Mouse (Mus musculus): ENCODE measurements around the gene Nbl1.

Gene Nbl1

DNA sequence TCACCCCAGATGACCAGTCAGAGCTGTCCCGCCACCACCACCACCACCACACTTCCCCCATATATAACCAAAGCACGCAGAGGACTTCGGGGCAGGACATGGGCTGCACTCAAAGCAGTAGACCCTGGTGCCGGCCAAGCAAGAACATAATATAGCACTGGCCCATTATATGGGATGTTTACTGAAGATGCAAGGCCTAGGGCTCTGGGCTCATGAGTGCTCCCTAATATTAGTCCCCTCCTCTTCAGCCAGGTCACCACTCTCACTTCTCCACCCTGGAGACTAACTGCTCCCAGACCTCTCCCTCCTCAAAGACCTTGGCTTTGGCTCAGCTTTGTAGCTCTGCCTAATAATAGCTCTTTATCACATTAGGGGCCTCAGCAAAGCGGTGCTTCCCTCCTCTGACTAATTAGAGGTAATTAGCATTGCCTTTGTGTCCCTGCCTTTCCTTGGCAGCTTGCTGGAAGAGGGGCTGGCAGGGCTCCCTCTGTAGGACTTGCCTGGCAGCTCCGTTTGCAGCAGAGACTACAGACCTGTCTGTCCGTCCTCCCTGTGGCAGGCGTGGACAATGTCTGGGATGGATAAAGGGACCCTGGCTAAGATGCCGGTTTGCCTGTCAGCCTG is 38.4 kb downstream of the Nbl1 start:
- ChIA-PET CTCF (interaction anchor here in 2 of 4 experiments (0.6 to 2.6 kb wide), 9 partner anchors 10 to 283 kb away, joined by 3 to 7 read pairs (median 3); no protein-coding TSS in a partner anchor), POLR2A (interaction anchor here in 2 of 4 experiments (1.2 to 1.8 kb wide), 3 partner anchors 10 to 47 kb away, joined by 3 to 7 read pairs (median 4); no protein-coding TSS in a partner anchor)

DNA sequence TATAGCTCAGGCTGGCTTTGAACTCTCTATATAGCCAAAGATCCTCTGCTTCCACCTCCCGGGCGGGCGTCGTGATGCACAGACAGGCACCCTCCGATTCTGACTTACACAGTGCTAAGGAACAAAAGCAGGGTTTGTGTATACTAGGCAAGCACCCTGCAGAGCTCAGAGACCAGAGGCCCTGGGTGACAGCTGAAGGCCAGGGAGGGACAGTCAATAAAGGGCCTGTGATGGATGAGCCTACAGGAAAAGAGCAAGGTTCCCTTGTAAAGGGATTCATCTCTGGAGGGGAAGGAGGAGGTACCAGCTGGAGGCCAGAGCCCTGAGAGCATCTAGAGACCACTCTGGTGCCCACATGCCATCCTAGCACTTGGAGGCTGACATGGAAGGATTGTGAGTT is 39.4 kb downstream of the Nbl1 start:
- ChIA-PET CTCF (interaction anchor here in 2 of 4 experiments (1.0 to 2.6 kb wide), 3 partner anchors 52 to 197 kb away, joined by 4 to 7 read pairs (median 5); no protein-coding TSS in a partner anchor), POLR2A (interaction anchor here in 2 of 4 experiments (1.3 to 1.8 kb wide), 3 partner anchors 11 to 55 kb away, joined by 3 to 7 read pairs (median 4); no protein-coding TSS in a partner anchor)

GRCm38 (mm10) chr4:139052796-139053195 is 40.0 kb downstream of the Nbl1 start:
- CTCF ChIA-PET = interaction anchor here in 2 of 4 experiments (1.0 to 2.6 kb wide), 4 partner anchors 51 to 196 kb away, joined by 3 to 7 read pairs (median 4); no protein-coding TSS in a partner anchor

GRCm38 (mm10) chr4:139048518-139048917 is 44.3 kb downstream of the Nbl1 start:
- ChIA-PET CTCF (interaction anchor here in 1 of 4 experiments (0.7 to 1.2 kb wide), 3 partner anchors 27 to 126 kb away, joined by 3 read pairs; partner anchors contain the start of gene Htr6), POLR2A (interaction anchor here in 2 of 4 experiments (0.6 to 1.3 kb wide), 3 partner anchors 15 to 174 kb away, joined by 3 to 8 read pairs (median 7); no protein-coding TSS in a partner anchor)

More at GRCm38 (mm10) chr4:139052796-139053195, 40.0 kb downstream of the Nbl1 start:
- POLR2A ChIA-PET = interaction anchor here in 2 of 4 experiments (1.3 to 1.8 kb wide), 3 partner anchors 11 to 55 kb away, joined by 3 to 7 read pairs (median 5); no protein-coding TSS in a partner anchor

GRCm38 (mm10) chr4:139046354-139046753 is 46.4 kb downstream of the Nbl1 start:
- ChIA-PET CTCF (no interaction called here), POLR2A (no interaction called here)

GRCm38 (mm10) chr4:139044566-139044965 is 48.2 kb downstream of the Nbl1 start:
- ChIA-PET CTCF (interaction anchor here in 1 of 4 experiments (0.5 kb wide), 1 partner anchor 37 kb away, joined by 3 read pairs; no protein-coding TSS in a partner anchor), POLR2A (interaction anchor here in 2 of 4 experiments (1.2 to 2.4 kb wide), 2 partner anchors 15 to 37 kb away, joined by 3 to 5 read pairs; no protein-coding TSS in a partner anchor)

DNA sequence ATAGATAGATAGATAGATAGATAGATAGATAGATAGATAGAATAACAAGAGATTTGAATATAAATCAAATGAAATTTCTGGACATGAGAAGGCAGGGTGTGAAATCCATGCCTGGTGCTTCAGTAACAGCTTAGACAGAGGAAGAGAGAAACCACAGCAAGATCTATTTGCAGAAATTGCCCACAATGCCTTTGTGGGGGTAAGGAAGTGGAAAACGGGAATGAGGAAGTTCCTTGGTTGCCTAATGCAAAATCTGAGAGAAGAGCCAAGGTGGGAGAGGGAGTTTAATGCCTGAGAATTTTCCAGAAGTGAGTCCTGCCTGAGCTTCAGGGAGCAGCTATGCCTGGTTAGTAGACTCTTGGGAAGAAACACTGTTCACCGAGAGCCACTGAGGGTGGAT is 49.2 kb downstream of the Nbl1 start:
- ChIA-PET CTCF (interaction anchor here in 1 of 4 experiments (0.5 kb wide), 1 partner anchor 72 kb away, joined by 3 read pairs; no protein-coding TSS in a partner anchor), POLR2A (interaction anchor here in 2 of 4 experiments (0.9 to 2.4 kb wide), 4 partner anchors 14 to 36 kb away, joined by 3 to 7 read pairs (median 4); no protein-coding TSS in a partner anchor)

DNA sequence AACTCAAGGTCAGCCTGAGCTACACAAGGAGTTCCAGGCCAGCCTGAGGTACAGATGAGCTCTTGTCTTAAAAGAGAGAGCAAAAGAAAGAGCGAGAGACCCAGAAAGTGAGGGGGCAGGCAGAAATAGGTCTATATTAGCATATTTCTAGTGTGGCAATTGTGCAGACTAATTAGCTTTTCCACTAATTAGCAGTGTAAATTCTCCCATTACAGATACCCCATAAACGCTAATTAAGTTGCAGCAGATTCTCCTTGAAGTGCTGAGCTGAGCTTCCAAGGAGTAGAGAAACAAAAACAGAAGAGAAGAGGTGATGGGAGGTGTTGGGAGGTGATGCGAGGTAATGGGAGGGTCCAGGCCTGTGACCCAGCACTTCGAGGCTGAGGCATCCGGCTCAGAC is 50.2 kb downstream of the Nbl1 start:
- CTCF ChIA-PET = interaction anchor here in 2 of 4 experiments (0.6 to 0.7 kb wide), 2 partner anchors 32 to 1112 kb away, joined by 3 read pairs; no protein-coding TSS in a partner anchor
- POLR2A ChIA-PET = interaction anchor here in 2 of 4 experiments (0.6 to 2.4 kb wide), 4 partner anchors 35 to 151 kb away, joined by 3 to 7 read pairs (median 6); no protein-coding TSS in a partner anchor

DNA sequence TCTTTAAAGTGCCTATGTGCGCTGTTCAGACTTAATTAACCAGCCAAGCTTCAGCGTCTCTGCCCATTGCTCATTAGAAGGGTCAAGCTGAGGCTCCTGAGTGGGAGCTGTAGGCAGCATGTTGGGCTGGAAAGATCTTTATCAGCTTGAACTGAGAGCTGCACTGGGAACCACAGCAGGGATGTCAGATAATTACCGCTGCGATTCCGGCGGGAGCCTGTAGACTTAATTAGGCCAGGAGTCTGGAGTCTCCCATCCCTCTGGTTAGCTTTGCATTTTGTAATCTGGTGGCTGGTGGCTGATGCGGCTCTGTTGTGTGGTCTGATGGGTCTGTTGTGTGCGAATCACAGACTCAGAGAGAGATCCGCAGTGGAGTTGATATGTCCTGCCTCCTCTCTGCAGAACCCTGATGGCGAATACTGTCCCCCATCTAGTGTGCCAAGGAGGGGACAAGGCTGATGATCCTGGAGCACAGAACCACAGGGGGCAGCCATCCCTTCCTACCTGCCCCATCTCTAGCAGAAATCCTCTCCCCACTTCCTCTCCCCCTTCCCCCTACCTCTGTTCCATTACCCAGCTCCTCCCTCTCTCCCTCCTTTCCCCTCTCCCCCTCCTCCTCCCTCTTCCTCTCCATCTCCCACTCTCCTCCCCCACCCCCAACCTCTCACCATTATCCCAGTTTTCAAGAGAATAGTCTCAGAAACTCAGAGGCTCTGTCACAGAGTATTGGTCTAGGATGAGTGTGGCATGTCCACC is 52.5 kb downstream of the Nbl1 start:
- CTCF ChIA-PET = interaction anchor here in 2 of 4 experiments (0.6 to 1.4 kb wide), 3 partner anchors 20 to 274 kb away, joined by 3 to 4 read pairs (median 4); no protein-coding TSS in a partner anchor
- POLR2A ChIA-PET = interaction anchor here in 2 of 4 experiments (1.1 to 1.3 kb wide), 3 partner anchors 20 to 32 kb away, joined by 3 to 5 read pairs (median 3); no protein-coding TSS in a partner anchor

DNA sequence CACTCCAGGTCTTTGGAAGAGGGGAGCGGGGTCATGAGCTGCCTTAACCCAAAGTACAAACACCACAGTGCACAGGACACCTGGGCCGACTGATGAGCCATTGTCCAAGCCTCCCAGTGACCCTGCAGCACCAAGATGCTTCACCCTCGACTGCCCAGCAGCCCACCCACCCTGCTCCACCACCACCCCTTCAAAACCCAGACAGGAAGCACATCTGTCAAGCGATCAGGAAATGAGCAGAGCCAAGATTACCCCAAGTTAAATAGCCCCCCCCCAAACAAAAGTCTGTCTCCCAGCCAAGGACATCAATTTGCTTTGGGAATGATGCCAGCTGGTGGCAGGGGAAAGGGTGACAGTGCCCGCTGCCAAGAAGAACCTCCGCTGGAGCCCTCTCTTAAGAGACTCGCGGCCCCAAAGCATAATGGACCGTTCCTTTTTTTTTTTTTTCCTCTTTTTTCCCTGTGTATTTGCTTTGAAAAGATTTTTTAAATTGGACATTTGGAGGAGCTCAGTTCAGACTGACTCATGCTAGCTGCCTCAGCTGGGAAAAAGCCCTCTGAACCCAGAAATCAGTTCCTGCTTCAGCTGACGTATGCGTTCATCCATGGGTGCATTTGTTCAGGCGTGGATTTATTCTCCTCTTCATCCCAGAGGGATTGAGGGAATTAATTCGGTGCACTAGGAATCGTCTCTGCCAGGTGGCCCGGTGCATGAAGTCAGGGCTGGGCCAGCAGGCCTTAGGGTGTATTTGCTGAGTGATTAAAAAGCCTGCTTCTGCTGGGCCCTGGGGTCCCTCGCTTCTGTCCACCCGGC is 54.8 kb downstream of the Nbl1 start:
- POLR2A ChIA-PET = interaction anchor here in 2 of 4 experiments (0.6 to 0.7 kb wide), 3 partner anchors 18 to 479 kb away, joined by 3 to 7 read pairs (median 3); no protein-coding TSS in a partner anchor

DNA sequence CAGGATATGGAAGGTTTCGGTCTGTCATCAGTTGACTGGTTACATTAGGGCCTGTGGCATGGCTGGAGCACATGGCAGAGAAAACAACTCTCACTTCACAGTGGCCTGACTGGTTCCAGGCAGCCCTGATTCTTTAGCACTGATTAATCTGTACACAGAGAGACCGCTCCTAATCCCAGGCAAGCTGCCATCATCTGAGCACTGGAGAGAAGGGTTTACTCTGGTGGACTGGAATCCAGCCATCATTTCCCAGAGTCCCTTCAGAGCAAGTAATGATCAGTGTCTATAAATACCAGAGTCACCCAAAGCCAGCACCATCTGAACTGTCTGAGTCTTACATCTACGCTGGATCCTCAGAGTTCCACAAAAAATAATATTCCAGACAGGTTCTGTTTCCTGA is 57.0 kb downstream of the Nbl1 start:
- POLR2A ChIA-PET = no interaction called here
- CTCF ChIA-PET = interaction anchor here in 1 of 4 experiments (0.6 kb wide), 1 partner anchor 21 kb away, joined by 4 read pairs; no protein-coding TSS in a partner anchor

More for the DNA sequence above, 54.8 kb downstream of the Nbl1 start:
- CTCF ChIA-PET = interaction anchor here in 1 of 4 experiments (0.7 kb wide), 2 partner anchors 25 to 467 kb away, joined by 3 read pairs; no protein-coding TSS in a partner anchor

DNA sequence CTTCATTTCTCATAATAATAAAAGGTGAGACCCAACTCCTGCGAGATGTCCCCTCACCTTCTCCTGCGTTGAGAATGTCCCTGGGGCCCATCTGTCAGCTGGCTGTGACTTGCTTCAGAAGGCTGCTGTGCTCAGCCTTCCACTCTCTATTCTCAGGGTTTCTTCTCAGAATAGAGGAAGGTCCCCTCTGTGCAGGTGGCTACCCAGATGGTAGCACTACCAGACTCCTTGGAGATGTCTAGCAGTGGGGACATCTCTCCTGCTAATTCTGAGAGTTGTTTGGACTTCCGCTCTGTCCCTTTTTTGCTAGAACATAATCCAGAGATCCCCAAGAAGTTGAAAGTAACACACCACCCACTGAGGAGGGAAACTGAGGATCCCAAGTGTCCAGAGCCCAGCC is 57.9 kb downstream of the Nbl1 start:
- ChIA-PET CTCF (interaction anchor here in 2 of 4 experiments (0.6 to 1.5 kb wide), 5 partner anchors 34 to 571 kb away, joined by 3 to 5 read pairs (median 5); partner anchors contain the start of gene Otud3 (in 1 of the 2)), POLR2A (interaction anchor here in 1 of 4 experiments (1.0 kb wide), 1 partner anchor 25 kb away, joined by 3 read pairs; no protein-coding TSS in a partner anchor)

GRCm38 (mm10) chr4:139034540-139034939 is 58.3 kb downstream of the Nbl1 start:
- ChIA-PET CTCF (interaction anchor here in 2 of 4 experiments (0.6 to 1.5 kb wide), 5 partner anchors 33 to 570 kb away, joined by 3 to 5 read pairs (median 5); partner anchors contain the start of gene Otud3 (in 1 of the 2)), POLR2A (interaction anchor here in 2 of 4 experiments (1.0 to 1.6 kb wide), 2 partner anchors 18 to 25 kb away, joined by 3 to 5 read pairs; no protein-coding TSS in a partner anchor)

GRCm38 (mm10) chr4:139034010-139034367 is 58.8 kb downstream of the Nbl1 start:
- ChIA-PET CTCF (interaction anchor here in 2 of 4 experiments (0.5 to 1.5 kb wide), 4 partner anchors 19 to 120 kb away, joined by 3 to 6 read pairs (median 5); partner anchors contain the start of gene Otud3 (in 1 of the 2)), POLR2A (interaction anchor here in 3 of 4 experiments (0.6 to 1.6 kb wide), 5 partner anchors 15 to 107 kb away, joined by 3 to 12 read pairs (median 5); no protein-coding TSS in a partner anchor)

GRCm38 (mm10) chr4:139033263-139034009 is 59.4 kb downstream of the Nbl1 start:
- ChIA-PET CTCF (interaction anchor here in 2 of 4 experiments (0.5 to 1.5 kb wide), 4 partner anchors 19 to 112 kb away, joined by 3 to 6 read pairs (median 4); no protein-coding TSS in a partner anchor), POLR2A (interaction anchor here in 3 of 4 experiments (0.5 to 1.6 kb wide), 6 partner anchors 15 to 233 kb away, joined by 3 to 12 read pairs (median 4); no protein-coding TSS in a partner anchor)

GRCm38 (mm10) chr4:139032521-139032920 is 60.3 kb downstream of the Nbl1 start:
- POLR2A ChIA-PET = interaction anchor here in 1 of 4 experiments (0.9 to 1.5 kb wide), 3 partner anchors 13 to 25 kb away, joined by 3 to 6 read pairs (median 3); no protein-coding TSS in a partner anchor
- CTCF ChIA-PET = interaction anchor here in 1 of 4 experiments (1.0 to 1.1 kb wide), 2 partner anchors 53 to 176 kb away, joined by 3 read pairs; no protein-coding TSS in a partner anchor
